Mouse (Mus musculus) hindbrain, embryonic 12.5 days (tissue): Measurements from ENCODE around the gene Gmds. TPM values are rescaled to one million over a fixed set of nuclear protein-coding genes. Genes with fewer than 3 reads are reported as not detected.

ENCODE experiments used
- ATAC-seq: fragments of 200-750 bp; cut with Nextera tagmentation; 2 replicates; pipeline ENCODE4 v1.8.0; 2017; ENCODE audit warnings: moderate TSS enrichment; ENCODE audit not compliant: low FRiP score
- H3K27ac ChIP-seq: fragments of 300-500 bp; sonication (generic); 2 replicates; pipeline ENCODE4 v1.5.1; 2016; ENCODE audit warnings: mild to moderate bottlenecking
- H3K27me3 ChIP-seq: fragments of 300-500 bp; sonication (generic); 2 replicates; pipeline ENCODE4 v1.6.1; 2016; ENCODE audit warnings: mild to moderate bottlenecking
- H3K36me3 ChIP-seq: fragments of 300-500 bp; sonication (generic); 2 replicates; pipeline ENCODE4 v1.6.1; 2016; ENCODE audit warnings: mild to moderate bottlenecking
- H3K4me1 ChIP-seq: fragments of 300-500 bp; sonication (generic); 2 replicates; pipeline ENCODE4 v1.6.1; 2016
- H3K4me2 ChIP-seq: fragments of 300-500 bp; sonication (generic); replicated peaks from 2 replicates; pipeline ENCODE4 v1.6.1; 2016; ENCODE audit warnings: mild to moderate bottlenecking
- H3K4me3 ChIP-seq: fragments of 300-500 bp; sonication (generic); 2 replicates; pipeline ENCODE4 v1.5.1; 2016; ENCODE audit warnings: mild to moderate bottlenecking
- H3K9ac ChIP-seq: fragments of 300-500 bp; sonication (generic); 2 replicates; pipeline ENCODE4 v1.6.1; 2016; ENCODE audit warnings: mild to moderate bottlenecking, moderate library complexity
- H3K9me3 ChIP-seq: fragments of 300-500 bp; sonication (generic); replicated peaks from 2 replicates; pipeline ENCODE4 v1.6.1; 2016; ENCODE audit warnings: mild to moderate bottlenecking
- WGBS: fragments of 180-500 bp; shearing (Covaris S2); methylation state at CpG from one replicate; pipeline ENCODE4 v1.1.7; 2016; 5-methylcytosine and 5-hydroxymethylcytosine counted together
- polyA plus RNA-seq: library from polyadenylated mRNA; unstranded; fragments of >200 nt; fragmentation: Nextera tagmentation; extraction: Ambion mirVana; gene quantifications from 2 replicates; pipeline ENCODE4 v1.2.1, GENCODE M21; 2016

The Gmds gene
- polyA plus RNA-seq, 1 experiment from 2014 or later = 34.4 TPM

DNA sequence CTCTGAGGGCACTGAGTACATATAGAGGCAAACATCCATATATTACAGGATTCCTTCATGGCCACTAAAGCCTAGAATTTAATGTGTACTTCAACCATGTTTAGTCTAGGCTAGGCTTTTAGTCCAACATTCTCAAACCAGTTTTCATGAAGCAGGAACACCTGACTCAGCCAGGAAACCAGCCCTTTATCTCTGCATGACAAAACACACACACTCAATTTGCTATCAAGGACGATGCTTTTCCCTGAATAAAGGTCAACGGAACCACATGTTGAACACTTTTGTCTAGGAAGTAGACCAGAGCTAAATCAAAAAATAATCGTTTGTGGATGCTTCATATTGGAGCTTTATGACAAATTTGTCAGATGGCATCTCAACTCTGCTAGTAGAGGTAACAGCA is 429.5 kb downstream of the Gmds start:
- WGBS = 85% methylated on average over 3 of the region's 3 CpGs
- Histone ChIP-seq H3K9ac (no peak overlapping the region), H3K9me3 (no peaks in the 10 kb centered on the region), H3K4me3 (no peak overlapping the region), H3K4me1 (peaks cover 4% of the 10 kb centered on the region; the same call in 1 of the 2 replicates), H3K27ac (no peak overlapping the region), H3K4me2 (no peak overlapping the region), H3K36me3 (no peaks in the 10 kb centered on the region), H3K27me3 (no peaks in the 10 kb centered on the region)
- no peak for ATAC-seq

- WGBS = 67% methylated on average over 1 of the region's 1 CpGs
- Histone ChIP-seq H3K9ac (no peak overlapping the region), H3K27me3 (no peaks in the 10 kb centered on the region), H3K27ac (no peak overlapping the region), H3K36me3 (no peaks in the 10 kb centered on the region), H3K9me3 (no peaks in the 10 kb centered on the region), H3K4me2 (no peak overlapping the region), H3K4me3 (no peak overlapping the region), H3K4me1 (no peaks in the 10 kb centered on the region)
- no peak for ATAC-seq
These were observed 432.0 kb downstream of the Gmds start for GRCm38 (mm10) chr13:31906514-31906913.

DNA sequence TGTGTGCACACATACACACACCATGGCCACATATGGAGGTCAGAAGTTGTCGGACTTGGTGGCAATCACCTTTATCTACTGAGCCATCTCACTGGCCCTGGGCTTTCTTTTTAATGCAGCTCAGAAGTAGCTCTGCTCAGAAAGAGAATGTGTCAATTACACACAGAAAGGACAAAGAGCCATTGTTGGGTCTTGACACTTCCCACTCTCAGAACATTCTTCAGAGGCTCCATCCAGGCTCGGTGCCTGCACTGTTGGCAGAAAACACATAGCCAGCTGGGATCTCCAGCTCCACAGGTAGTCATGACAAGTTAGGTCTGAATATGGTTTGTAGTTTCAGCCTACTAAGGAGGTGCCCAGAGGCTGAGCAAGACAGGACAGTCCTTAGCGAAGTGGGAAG is 438.3 kb downstream of the Gmds start:
- H3K4me1 ChIP-seq = 0 out of 2 replicates have a peak, but pooled peaks cover 4% of the 10 kb centered on the region
- no peak overlapping the region for H3K9ac ChIP-seq
- no peak overlapping the region for H3K4me2 ChIP-seq
- no peak overlapping the region for H3K4me3 ChIP-seq
- 49% methylated on average over 3 of the region's 3 CpGs for WGBS
- no peaks in the 10 kb centered on the region for H3K36me3 ChIP-seq
- H3K27ac ChIP-seq = no peak overlapping the region
- no peaks in the 10 kb centered on the region for H3K27me3 ChIP-seq
- H3K9me3 ChIP-seq = no peaks in the 10 kb centered on the region
- no peak for ATAC-seq

DNA sequence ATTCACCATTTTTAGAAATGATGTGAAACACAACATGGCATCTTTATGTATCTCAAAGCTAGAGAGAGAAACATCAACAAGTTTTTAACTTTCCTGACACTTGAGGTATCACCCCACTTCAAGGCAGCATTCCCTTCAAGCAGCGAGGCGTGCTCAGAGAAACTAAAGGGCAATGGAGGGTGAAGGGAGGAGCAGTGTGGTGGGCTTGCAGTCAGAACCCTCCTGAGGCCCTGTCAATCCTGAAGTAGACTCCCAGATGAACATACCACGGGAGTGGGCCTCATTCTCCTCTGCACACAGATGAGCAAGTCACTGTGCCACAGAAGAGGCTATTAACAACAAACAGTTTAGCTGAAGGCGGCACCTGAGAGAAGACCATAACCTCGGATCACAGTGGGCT is 439.1 kb downstream of the Gmds start:
- ATAC-seq = no peak
- H3K4me1 ChIP-seq = 0 out of 2 replicates have a peak, but pooled peaks cover 4% of the 10 kb centered on the region
- H3K9ac ChIP-seq = no peak overlapping the region
- H3K36me3 ChIP-seq = no peaks in the 10 kb centered on the region
- no peak overlapping the region for H3K4me3 ChIP-seq
- WGBS = 82% methylated on average over 5 of the region's 5 CpGs
- H3K9me3 ChIP-seq = no peaks in the 10 kb centered on the region
- no peak overlapping the region for H3K4me2 ChIP-seq
- H3K27me3 ChIP-seq = no peaks in the 10 kb centered on the region
- no peak overlapping the region for H3K27ac ChIP-seq

DNA sequence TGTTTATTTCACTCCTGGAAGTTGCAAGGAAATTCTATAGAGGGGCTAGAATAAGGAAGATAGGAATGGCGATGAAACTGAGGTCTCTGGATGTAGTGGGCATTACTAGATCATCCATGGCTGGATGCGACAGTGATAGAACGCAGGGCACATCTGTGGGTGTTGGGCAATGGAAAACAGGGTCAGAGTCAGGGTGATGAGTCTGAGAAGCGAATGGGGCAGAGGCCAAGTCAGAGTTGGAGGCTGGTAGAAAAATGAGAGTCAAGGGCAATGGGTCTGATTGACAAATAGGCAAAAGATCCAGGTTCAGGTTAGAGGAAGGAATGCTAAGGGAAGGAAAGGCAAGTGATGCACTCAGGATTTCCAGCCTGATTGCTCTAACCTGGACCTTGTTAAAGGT is 441.0 kb downstream of the Gmds start:
- no peak overlapping the region for H3K4me2 ChIP-seq
- H3K4me3 ChIP-seq = no peak overlapping the region
- WGBS = 91% methylated on average over 4 of the region's 4 CpGs
- no peak overlapping the region for H3K9ac ChIP-seq
- no peaks in the 10 kb centered on the region for H3K27me3 ChIP-seq
- no peaks in the 10 kb centered on the region for H3K36me3 ChIP-seq
- H3K9me3 ChIP-seq = no peaks in the 10 kb centered on the region
- no peak overlapping the region for H3K27ac ChIP-seq
- 0 out of 2 replicates have a peak, but pooled peaks cover 4% of the 10 kb centered on the region for H3K4me1 ChIP-seq
- no peak for ATAC-seq

DNA sequence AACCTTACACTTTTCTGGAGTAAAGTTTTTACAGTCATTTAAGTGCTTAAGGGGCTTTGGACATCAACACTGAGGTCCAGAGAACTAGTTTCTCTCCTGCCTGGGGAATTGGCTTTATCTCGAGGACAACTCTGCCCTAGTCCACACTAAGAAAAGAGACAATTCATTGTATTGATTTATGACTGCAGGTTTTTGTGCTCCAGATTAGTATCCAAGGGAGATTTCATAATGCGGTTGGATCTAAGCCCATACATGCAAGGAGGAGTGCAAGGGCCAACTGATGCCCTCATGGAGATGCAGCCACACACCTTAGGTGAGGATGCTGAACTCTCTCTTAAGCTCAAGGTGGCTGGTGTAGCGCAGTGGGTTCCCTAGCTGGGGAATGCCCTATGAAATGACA is 444.0 kb downstream of the Gmds start:
- no peak overlapping the region for H3K27ac ChIP-seq
- no peak overlapping the region for H3K4me3 ChIP-seq
- ATAC-seq = no peak
- no peak overlapping the region for H3K4me2 ChIP-seq
- no peak overlapping the region for H3K9ac ChIP-seq
- no peaks in the 10 kb centered on the region for H3K27me3 ChIP-seq
- H3K36me3 ChIP-seq = no peaks in the 10 kb centered on the region
- no peaks in the 10 kb centered on the region for H3K9me3 ChIP-seq
- WGBS = 86% methylated on average over 3 of the region's 3 CpGs
- H3K4me1 ChIP-seq = no peaks in the 10 kb centered on the region

DNA sequence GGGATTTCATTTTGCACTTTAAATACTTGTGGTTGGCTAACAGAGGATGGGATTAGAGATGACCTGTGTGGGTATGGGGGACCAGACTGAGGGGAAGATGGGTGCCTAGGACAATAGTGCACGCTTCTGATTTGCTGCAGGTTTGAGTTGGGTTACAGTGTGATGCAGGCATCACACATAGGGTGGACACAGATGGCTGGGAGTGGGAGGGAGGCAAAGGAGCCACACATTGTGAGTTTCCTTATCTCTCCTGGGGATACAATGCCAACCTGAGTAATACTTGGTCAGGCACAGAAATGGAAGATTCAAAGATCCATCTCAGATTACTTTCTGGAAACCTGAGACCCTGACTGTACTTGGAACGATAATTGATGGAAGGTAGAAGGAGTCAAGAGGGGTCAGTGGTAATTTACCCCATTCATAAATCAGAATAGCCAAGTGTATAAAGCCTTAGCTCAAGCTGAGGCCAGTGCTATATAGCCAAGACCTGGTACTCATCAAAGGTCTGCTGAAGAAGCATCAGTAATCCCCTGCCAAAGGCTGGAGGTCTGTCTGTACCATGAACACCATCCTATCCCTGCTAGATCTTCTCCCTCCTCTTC is 445.5 kb downstream of the Gmds start:
- H3K4me3 ChIP-seq = no peak overlapping the region
- H3K27ac ChIP-seq = no peak overlapping the region
- H3K27me3 ChIP-seq = no peaks in the 10 kb centered on the region
- H3K36me3 ChIP-seq = no peaks in the 10 kb centered on the region
- no peak overlapping the region for H3K9ac ChIP-seq
- no peaks in the 10 kb centered on the region for H3K9me3 ChIP-seq
- ATAC-seq = no peak
- H3K4me2 ChIP-seq = no peak overlapping the region
- 83% methylated on average over 2 of the region's 2 CpGs for WGBS
- no peaks in the 10 kb centered on the region for H3K4me1 ChIP-seq

DNA sequence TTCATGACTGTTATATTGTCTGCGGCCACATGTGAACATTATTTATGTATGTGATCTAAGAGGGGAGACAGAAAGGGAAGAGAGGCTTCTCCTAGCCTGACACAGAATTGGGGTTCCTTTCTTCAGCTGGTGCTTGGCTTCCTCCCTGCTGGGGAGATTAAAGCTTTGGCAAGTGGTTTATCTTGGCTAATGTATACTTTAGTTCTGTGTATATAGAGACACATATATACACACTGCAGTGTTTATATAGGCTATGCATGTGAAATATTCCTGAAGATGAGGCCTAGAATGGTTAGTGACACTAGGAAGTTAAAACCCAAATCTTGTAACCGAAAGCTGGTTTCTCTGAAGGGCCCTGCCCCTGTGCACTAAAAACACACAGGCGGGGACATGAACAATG is 450.0 kb downstream of the Gmds start:
- no peak for ATAC-seq
- Histone ChIP-seq H3K27ac (no peak overlapping the region), H3K9ac (no peak overlapping the region), H3K4me3 (no peak overlapping the region), H3K9me3 (no peaks in the 10 kb centered on the region), H3K4me1 (no peaks in the 10 kb centered on the region), H3K27me3 (no peaks in the 10 kb centered on the region), H3K36me3 (no peaks in the 10 kb centered on the region), H3K4me2 (no peak overlapping the region)
- WGBS = 87% methylated on average over 3 of the region's 3 CpGs

- Histone ChIP-seq H3K4me2 (no peak overlapping the region), H3K27me3 (no peaks in the 10 kb centered on the region), H3K9ac (no peak overlapping the region), H3K4me1 (no peaks in the 10 kb centered on the region), H3K27ac (no peak overlapping the region), H3K36me3 (no peaks in the 10 kb centered on the region), H3K9me3 (no peaks in the 10 kb centered on the region), H3K4me3 (no peak overlapping the region)
- WGBS = 86% methylated on average over 1 of the region's 1 CpGs
- ATAC-seq = no peak
These were observed 452.8 kb downstream of the Gmds start for GRCm38 (mm10) chr13:31885769-31886168.

DNA sequence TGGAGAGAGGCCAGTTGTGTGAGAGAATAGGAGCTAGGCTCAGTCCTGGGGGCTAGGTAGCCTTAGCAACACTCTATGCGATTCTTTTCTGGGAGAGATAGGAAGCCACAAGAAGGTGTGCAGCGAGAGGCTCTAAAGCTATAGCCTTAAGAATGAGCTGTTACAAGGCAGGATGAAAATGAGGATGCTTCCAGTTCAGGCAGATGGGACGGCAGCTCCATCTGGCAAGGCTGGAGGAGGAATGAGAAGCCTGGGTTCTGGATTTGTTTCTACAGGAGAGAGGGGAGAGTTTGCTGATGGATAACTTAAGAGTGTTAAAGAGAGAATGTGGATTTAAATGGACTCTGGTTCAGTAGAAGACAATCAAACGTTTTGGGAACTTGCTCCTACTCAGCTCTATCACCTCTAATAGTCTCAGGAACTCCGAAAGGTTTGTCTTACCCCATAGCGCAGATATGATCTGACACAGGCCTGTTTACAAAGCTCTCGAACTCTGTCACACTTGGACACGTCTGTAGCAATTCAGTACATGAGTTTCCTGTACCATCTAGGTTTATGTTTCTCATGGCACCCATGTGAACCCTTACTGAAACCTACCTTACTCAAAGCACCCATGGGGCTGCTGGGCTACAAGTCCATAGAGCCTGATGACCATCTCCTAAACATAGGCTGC is 459.6 kb downstream of the Gmds start:
- WGBS = 81% methylated on average over 8 of the region's 8 CpGs

GRCm38 (mm10) chr13:31877061-31877460 is 461.5 kb downstream of the Gmds start:
- no peaks in the 10 kb centered on the region for H3K36me3 ChIP-seq
- H3K9me3 ChIP-seq = no peaks in the 10 kb centered on the region
- no peak overlapping the region for H3K4me3 ChIP-seq
- H3K9ac ChIP-seq = no peak overlapping the region
- WGBS = 75% methylated on average over 4 of the region's 4 CpGs
- H3K4me1 ChIP-seq = no peaks in the 10 kb centered on the region
- H3K27me3 ChIP-seq = no peaks in the 10 kb centered on the region
- H3K27ac ChIP-seq = no peak overlapping the region
- ATAC-seq = no peak
- no peak overlapping the region for H3K4me2 ChIP-seq

More for the DNA sequence above, 459.6 kb downstream of the Gmds start:
- H3K4me3 ChIP-seq = no peak overlapping the region
- no peaks in the 10 kb centered on the region for H3K27me3 ChIP-seq
- no peaks in the 10 kb centered on the region for H3K36me3 ChIP-seq
- no peak overlapping the region for H3K9ac ChIP-seq
- H3K4me1 ChIP-seq = no peaks in the 10 kb centered on the region
- H3K27ac ChIP-seq = no peak overlapping the region
- no peaks in the 10 kb centered on the region for H3K9me3 ChIP-seq
- H3K4me2 ChIP-seq = no peak overlapping the region
- ATAC-seq = no peak

GRCm38 (mm10) chr13:31874427-31874826 is 464.1 kb downstream of the Gmds start:
- ATAC-seq = no peak
- no peaks in the 10 kb centered on the region for H3K9me3 ChIP-seq
- WGBS = 68% methylated on average over 3 of the region's 3 CpGs

DNA sequence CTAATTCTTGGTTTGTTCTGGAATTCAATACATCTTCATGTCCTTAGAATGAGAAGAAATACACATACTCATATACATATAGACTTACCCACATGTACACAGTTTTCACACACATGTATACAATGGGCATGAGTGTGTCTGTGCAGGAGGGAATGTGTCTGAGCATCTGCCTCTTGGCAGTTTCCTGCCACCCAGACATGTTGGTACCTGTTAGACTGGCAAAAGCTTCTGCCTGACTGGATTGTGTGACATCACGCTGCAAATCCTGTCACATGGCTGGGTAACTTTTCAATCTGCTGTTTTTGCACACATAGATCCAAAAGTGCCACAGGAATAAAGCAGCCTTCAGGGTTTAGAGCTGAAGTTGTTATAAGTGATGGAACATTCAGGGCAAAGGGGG is 465.3 kb downstream of the Gmds start:
- Histone ChIP-seq H3K9ac (no peak overlapping the region), H3K4me2 (no peak overlapping the region), H3K27me3 (no peaks in the 10 kb centered on the region), H3K27ac (no peak overlapping the region), H3K4me1 (no peaks in the 10 kb centered on the region), H3K9me3 (no peaks in the 10 kb centered on the region), H3K36me3 (no peaks in the 10 kb centered on the region), H3K4me3 (no peak overlapping the region)
- WGBS = 89% methylated on average over 1 of the region's 1 CpGs
- no peak for ATAC-seq

More at GRCm38 (mm10) chr13:31874427-31874826, 464.1 kb downstream of the Gmds start:
- Histone ChIP-seq H3K4me1 (no peaks in the 10 kb centered on the region), H3K4me3 (no peak overlapping the region), H3K27me3 (no peaks in the 10 kb centered on the region), H3K9ac (no peak overlapping the region), H3K36me3 (no peaks in the 10 kb centered on the region), H3K27ac (no peak overlapping the region), H3K4me2 (no peak overlapping the region)
